Mouse (Mus musculus): ENCODE measurements around the gene Myod1. TPM values are rescaled to one million over a fixed set of nuclear protein-coding genes. Genes with fewer than 3 reads are reported as not detected.

Myod1 gene
- total RNA-seq (2014; rRNA removed), result 2.8 TPM in 1 of 2 replicates, not detected in the other
- 0.11 and 0.52 TPM in 2 replicates for polyA plus RNA-seq (2015; fragmentation: Nextera tagmentation; extraction: Ambion mirVana)

DNA sequence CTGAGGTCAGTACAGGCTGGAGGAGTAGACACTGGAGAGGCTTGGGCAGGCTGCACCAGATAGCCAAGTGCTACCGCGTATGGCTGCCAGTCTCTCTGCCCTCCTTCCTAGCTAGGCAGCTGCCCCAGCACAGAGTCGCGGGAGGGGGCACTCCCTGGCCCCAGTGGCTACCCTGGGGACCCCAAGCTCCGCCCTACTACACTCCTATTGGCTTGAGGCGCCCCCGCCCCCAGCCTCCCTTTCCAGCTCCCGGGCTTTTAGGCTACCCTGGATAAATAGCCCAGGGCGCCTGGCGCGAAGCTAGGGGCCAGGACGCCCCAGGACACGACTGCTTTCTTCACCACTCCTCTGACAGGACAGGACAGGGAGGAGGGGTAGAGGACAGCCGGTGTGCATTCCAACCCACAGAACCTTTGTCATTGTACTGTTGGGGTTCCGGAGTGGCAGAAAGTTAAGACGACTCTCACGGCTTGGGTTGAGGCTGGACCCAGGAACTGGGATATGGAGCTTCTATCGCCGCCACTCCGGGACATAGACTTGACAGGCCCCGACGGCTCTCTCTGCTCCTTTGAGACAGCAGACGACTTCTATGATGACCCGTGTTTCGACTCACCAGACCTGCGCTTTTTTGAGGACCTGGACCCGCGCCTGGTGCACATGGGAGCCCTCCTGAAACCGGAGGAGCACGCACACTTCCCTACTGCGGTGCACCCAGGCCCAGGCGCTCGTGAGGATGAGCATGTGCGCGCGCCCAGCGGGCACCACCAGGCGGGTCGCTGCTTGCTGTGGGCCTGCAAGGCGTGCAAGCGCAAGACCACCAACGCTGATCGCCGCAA lies at the start of gene Myod1:
Gene Myod1, plus strand, starts transcription at position 303 of the 836 bp plus-strand sequence.
- 4% methylated on average over 42 of the region's 44 CpGs for WGBS
- TF ChIP-seq CTCF (IDR thresholded peaks at IDR 0.05), result no peak
- Histone ChIP-seq H3K36me3 (ENCODE audit: insufficient read depth, low read length) (no peaks in the 10 kb centered on the region), H3K4me2 (ENCODE audit: low read depth, low read length, poor library complexity, severe bottlenecking) (peak within 1 kb of the TSS; percentile 40), H3K4me1 (ENCODE audit: insufficient read depth, low read length) (no peaks in the 10 kb centered on the region), H3K27ac (ENCODE audit: low read depth, low read length) (no peak within 1 kb of the TSS), H3K9ac (replicated peaks; ENCODE audit: low read length, poor library complexity, severe bottlenecking) (no peak within 1 kb of the TSS), H3K27me3 (ENCODE audit: insufficient read depth, low read length) (peaks cover 54% of the 10 kb centered on the region), H3K9me3 (ENCODE audit: low read length) (no peaks in the 10 kb centered on the region), H3K4me3 (ENCODE audit: low read depth, low read length) (peak within 1 kb of the TSS; percentile 27)
- 0 out of 2 replicates have a peak, but pooled peaks have one; percentile 6 for ATAC-seq (ENCODE audit: low FRiP score)
- no peak for DNase-seq (ENCODE audit: low spot score)

DNA sequence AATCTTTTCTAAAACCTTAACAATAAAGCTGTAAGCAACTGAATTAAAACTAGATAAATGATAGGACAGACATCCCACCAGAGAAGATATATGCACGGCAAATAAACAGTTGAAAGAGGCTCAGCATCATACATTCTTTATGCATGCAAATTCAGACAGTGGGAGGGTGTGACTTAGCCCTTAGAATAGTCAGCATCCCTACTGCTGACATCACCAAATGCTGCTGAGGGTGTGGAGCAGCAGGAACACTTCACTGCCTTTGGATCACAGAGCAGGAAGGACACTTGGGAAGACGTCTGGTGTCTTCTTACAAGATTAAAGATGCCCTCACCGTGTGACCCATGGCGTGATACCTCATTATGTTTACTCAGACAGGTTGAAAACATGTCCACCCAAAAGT lies 48.4 kb upstream of the Myod1 start:
- no peak for TF ChIP-seq CTCF (IDR thresholded peaks at IDR 0.05)
- WGBS, result 65% methylated on average over 4 of the region's 4 CpGs
- ATAC-seq (ENCODE audit: low FRiP score), result no peak
- no peak overlapping the region for H3K9ac ChIP-seq (replicated peaks; ENCODE audit: low read length, poor library complexity, severe bottlenecking)
- H3K36me3 ChIP-seq (ENCODE audit: insufficient read depth, low read length), result no peaks in the 10 kb centered on the region
- no peaks in the 10 kb centered on the region for H3K9me3 ChIP-seq (ENCODE audit: low read length)
- H3K27ac ChIP-seq (ENCODE audit: low read depth, low read length), result no peak overlapping the region
- H3K4me2 ChIP-seq (ENCODE audit: low read depth, low read length, poor library complexity, severe bottlenecking), result no peak overlapping the region
- no peak for DNase-seq (ENCODE audit: low spot score)
- H3K4me3 ChIP-seq (ENCODE audit: low read depth, low read length), result no peak overlapping the region
- H3K4me1 ChIP-seq (ENCODE audit: insufficient read depth, low read length), result no peaks in the 10 kb centered on the region
- H3K27me3 ChIP-seq (ENCODE audit: insufficient read depth, low read length), result no peaks in the 10 kb centered on the region

DNA sequence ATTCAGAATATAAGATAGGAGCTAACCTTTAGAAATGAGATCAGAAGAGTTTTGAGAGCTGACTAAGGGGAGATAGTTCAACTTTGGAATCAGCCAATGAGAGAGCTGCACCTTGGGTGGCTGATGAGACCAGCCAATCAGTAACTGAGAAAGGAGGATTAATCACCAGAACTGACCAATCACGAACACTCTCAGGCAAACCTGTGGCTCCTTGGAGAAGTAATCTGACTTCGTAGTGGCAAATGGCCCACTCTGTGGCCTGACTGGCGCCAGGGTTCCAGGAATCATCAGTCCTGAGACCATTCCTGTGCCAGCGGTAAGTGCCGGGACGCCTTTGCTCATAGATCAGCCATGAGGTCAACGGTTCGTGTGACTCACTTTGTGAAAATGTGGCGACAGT lies 38.9 kb upstream of the Myod1 start:
- H3K4me2 ChIP-seq (ENCODE audit: low read depth, low read length, poor library complexity, severe bottlenecking), result no peak overlapping the region
- no peak overlapping the region for H3K4me3 ChIP-seq (ENCODE audit: low read depth, low read length)
- H3K4me1 ChIP-seq (ENCODE audit: insufficient read depth, low read length), result no peaks in the 10 kb centered on the region
- DNase-seq (ENCODE audit: low spot score) (no peak), ATAC-seq (ENCODE audit: low FRiP score) (no peak)
- no peak overlapping the region for H3K27ac ChIP-seq (ENCODE audit: low read depth, low read length)
- 94% methylated on average over 9 of the region's 9 CpGs for WGBS
- no peak for TF ChIP-seq CTCF (IDR thresholded peaks at IDR 0.05)
- no peak overlapping the region for H3K9ac ChIP-seq (replicated peaks; ENCODE audit: low read length, poor library complexity, severe bottlenecking)
- H3K36me3 ChIP-seq (ENCODE audit: insufficient read depth, low read length), result no peaks in the 10 kb centered on the region
- H3K9me3 ChIP-seq (ENCODE audit: low read length), result no peaks in the 10 kb centered on the region
- no peaks in the 10 kb centered on the region for H3K27me3 ChIP-seq (ENCODE audit: insufficient read depth, low read length)

DNA sequence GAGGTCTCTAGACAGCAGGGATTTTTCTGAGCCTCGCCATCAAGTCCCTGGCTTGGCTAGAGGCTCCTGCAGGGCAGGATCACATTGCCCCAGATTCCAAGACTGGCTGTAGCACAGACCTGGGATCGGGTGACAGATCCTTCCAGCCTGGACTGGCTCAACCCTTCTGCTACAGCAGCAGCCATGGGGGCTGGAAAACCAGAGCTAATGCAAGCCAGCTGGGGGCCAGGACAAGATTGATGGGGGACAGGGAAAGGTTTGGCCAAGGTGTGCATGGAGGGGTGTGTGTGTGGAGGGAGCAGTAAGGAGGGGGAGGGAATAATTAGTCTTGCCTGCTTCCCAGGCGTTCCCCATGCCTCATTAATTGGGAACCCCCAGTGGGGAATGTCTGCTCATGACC lies 36.5 kb upstream of the Myod1 start:
- no peak for DNase-seq (ENCODE audit: low spot score)
- WGBS, result 46% methylated on average over 3 of the region's 3 CpGs

DNA sequence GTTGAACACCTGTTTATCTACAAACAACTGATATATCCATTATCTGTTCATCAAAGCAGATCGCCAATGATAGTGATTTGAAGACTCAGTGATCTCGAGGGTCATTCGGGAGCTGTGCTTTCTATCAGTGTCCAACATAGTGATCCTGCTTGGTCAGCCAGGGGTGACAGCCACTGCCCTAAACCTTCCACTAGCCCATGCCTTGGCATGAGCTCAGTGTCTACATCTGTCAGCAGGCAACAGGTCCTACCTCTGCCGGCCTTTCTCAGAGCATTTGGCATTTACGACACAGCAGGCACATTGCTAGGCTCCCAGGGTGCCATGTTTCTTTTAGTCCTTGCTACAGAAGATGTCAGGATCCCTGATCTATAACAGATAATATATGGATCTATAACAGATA lies 36.0 kb upstream of the Myod1 start:
- Histone ChIP-seq H3K9me3 (ENCODE audit: low read length) (no peaks in the 10 kb centered on the region), H3K4me2 (ENCODE audit: low read depth, low read length, poor library complexity, severe bottlenecking) (no peak overlapping the region), H3K27me3 (ENCODE audit: insufficient read depth, low read length) (no peaks in the 10 kb centered on the region), H3K36me3 (ENCODE audit: insufficient read depth, low read length) (no peaks in the 10 kb centered on the region), H3K27ac (ENCODE audit: low read depth, low read length) (no peak overlapping the region), H3K4me1 (ENCODE audit: insufficient read depth, low read length) (no peaks in the 10 kb centered on the region), H3K4me3 (ENCODE audit: low read depth, low read length) (no peak overlapping the region), H3K9ac (replicated peaks; ENCODE audit: low read length, poor library complexity, severe bottlenecking) (no peak overlapping the region)
- WGBS, result 88% methylated on average over 5 of the region's 5 CpGs
- no peak for TF ChIP-seq CTCF (IDR thresholded peaks at IDR 0.05)
- ATAC-seq (ENCODE audit: low FRiP score), result no peak
- DNase-seq (ENCODE audit: low spot score), result no peak

More for the DNA sequence above, 36.5 kb upstream of the Myod1 start:
- Histone ChIP-seq H3K27me3 (ENCODE audit: insufficient read depth, low read length) (no peaks in the 10 kb centered on the region), H3K9me3 (ENCODE audit: low read length) (no peaks in the 10 kb centered on the region), H3K4me3 (ENCODE audit: low read depth, low read length) (no peak overlapping the region), H3K4me2 (ENCODE audit: low read depth, low read length, poor library complexity, severe bottlenecking) (no peak overlapping the region), H3K4me1 (ENCODE audit: insufficient read depth, low read length) (no peaks in the 10 kb centered on the region), H3K27ac (ENCODE audit: low read depth, low read length) (no peak overlapping the region), H3K36me3 (ENCODE audit: insufficient read depth, low read length) (no peaks in the 10 kb centered on the region), H3K9ac (replicated peaks; ENCODE audit: low read length, poor library complexity, severe bottlenecking) (no peak overlapping the region)
- no peak for ATAC-seq (ENCODE audit: low FRiP score)
- no peak for TF ChIP-seq CTCF (IDR thresholded peaks at IDR 0.05)

DNA sequence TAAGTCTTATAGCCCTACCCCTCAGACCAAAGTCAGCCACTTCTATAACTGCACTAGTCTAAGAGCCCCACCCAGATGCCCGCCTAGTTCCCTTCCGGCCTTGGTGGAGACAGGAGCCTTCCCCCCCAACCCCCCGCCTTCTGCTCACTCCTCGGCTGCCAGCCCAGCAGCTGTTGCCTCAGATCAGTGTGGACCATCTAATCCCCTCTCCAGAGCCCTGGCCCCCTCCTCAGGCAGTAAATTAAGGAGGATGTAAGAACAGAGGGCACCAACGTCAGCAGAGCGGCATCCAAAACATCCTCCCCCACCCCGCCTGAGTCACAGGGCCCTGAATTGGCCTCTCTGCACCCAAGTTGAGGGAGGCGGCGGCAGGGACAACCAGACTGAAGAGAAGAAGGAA lies 34.8 kb upstream of the Myod1 start:
- no peak for ATAC-seq (ENCODE audit: low FRiP score)
- Histone ChIP-seq H3K9ac (replicated peaks; ENCODE audit: low read length, poor library complexity, severe bottlenecking) (no peak overlapping the region), H3K9me3 (ENCODE audit: low read length) (no peaks in the 10 kb centered on the region), H3K27ac (ENCODE audit: low read depth, low read length) (no peak overlapping the region), H3K27me3 (ENCODE audit: insufficient read depth, low read length) (no peaks in the 10 kb centered on the region), H3K36me3 (ENCODE audit: insufficient read depth, low read length) (no peaks in the 10 kb centered on the region), H3K4me3 (ENCODE audit: low read depth, low read length) (no peak overlapping the region), H3K4me1 (ENCODE audit: insufficient read depth, low read length) (no peaks in the 10 kb centered on the region), H3K4me2 (ENCODE audit: low read depth, low read length, poor library complexity, severe bottlenecking) (no peak overlapping the region)
- peak; percentile 11 for DNase-seq (ENCODE audit: low spot score)
- no peak for TF ChIP-seq CTCF (IDR thresholded peaks at IDR 0.05)
- WGBS, result 81% methylated on average over 9 of the region's 9 CpGs

All from midbrain, postnatal 0 days (tissue).